Mouse (Mus musculus) thymus, postnatal 14 days (tissue): Measurements from ENCODE around the gene Nrn1.
A peak's percentile ranks its signal among the peaks of the same experiment; 100 is the strongest.

Experiments used
- DNase-seq: peaks from one replicate; pipeline ENCODE4 v3.0.0; 2021

Nrn1 gene

DNA sequence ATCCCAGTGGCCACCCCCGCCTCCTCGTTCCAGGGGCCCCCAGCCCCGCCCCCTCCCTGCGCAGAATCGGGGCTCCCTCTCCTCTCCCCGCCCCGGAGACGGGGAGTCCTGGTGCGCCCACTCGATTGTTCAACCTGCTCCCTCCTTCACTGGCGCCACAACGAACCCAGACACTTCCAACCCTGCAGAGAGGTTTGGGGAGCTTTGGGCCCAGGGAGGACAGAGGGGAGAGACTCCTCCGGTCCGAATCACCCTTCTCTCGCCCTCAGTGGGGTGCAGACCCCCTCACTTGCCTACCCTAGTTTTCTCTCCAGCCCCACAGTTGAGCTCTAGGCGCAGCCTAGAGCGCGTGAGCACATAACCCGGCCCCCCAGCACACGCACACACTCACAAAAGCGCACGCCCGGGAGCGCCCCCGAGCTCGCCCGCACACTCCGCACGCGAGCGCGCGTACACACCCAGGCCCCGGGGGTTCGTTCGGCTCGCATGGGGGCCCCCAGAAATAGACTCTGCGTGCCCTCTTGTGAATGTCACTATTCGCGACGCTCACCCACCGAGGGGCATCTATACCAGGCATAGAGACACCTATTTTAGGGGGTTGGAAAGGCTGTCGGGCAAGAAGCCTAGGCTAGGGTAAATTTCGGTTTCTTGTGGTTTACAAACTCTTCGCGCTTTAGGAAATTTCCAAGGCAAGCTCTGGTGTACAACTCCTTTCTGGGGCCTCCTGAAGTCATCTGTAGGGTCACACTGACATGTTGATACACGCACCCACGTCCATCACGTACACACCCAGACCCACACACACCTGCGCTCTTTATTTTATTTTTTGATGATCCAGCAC is at the start of gene Nrn1:
Nrn1 (minus strand) TSS at position 401 of the 841 bp plus-strand sequence.
- DNase-seq: peak; percentile 24

DNA sequence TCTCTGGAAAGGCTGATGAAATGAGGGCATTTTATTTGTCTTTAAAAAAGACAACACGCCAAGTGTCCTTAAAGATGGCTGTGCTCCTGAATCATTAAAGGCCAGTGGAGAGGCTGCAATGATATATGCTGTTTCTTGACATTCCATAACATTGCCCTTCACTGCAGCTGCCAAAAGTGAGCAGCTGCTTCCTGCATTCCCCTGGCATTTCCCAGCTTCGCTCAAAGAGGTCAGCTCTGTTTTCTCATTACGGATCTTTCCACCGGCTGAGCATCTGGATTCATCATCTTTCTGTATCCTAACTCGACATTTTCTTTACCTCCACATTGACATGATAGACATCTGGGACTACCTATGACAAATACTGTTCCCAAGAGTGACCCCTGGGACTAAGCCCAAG is 44.7 kb upstream of the Nrn1 start:
- DNase-seq: no peak

- no peak for DNase-seq
Observed at GRCm38 (mm10) chr13:36766801-36767200, 31.9 kb upstream of the Nrn1 start.

DNA sequence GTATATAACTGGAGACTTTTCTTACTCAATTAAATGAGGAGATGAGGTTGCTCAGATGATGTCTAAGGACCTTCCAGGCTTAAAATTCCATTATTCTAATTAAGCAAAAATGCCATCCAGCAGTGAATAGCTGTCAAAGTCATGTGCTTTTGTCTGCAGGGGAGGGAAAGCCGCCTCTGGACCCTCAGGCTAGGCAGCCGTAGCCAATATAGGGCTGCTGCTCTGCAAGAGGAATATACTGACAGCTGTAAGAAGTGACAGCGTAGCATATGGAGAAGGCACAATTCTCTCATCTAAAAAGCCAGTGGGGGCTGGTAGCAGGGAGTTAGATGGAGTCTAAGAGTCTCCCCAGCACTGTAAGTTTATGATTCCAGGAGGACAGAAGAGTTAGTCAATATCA is 16.9 kb upstream of the Nrn1 start:
- DNase-seq: no peak

DNA sequence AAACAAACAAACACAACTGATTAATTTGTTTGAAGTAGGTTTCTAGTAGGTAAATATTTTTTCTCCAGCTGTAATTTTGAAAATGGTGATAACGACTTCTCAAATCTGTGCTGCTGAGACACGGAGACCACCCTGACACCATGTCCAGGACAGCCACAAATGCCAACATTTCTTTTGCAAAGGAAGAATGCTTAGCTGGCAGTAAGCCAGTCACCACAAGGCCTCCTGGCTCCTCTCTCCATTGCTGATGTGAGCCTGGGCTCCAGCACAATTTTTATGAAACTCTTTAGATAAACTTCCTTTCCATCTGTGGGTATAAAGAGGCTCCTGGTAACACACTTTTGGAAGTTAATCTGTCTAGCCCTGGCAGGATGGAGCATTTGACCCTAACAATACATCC is 15.1 kb upstream of the Nrn1 start:
- DNase-seq: no peak

GRCm38 (mm10) chr13:36736619-36736996 is 1.7 kb upstream of the Nrn1 start:
- DNase-seq: peak; percentile 22

- peak; percentile 66 for DNase-seq
Observed at GRCm38 (mm10) chr13:36735901-36736618, 1.1 kb upstream of the Nrn1 start.

- no peak for DNase-seq
Observed at GRCm38 (mm10) chr13:36733989-36734690, 791 bp downstream of the Nrn1 start.

DNA sequence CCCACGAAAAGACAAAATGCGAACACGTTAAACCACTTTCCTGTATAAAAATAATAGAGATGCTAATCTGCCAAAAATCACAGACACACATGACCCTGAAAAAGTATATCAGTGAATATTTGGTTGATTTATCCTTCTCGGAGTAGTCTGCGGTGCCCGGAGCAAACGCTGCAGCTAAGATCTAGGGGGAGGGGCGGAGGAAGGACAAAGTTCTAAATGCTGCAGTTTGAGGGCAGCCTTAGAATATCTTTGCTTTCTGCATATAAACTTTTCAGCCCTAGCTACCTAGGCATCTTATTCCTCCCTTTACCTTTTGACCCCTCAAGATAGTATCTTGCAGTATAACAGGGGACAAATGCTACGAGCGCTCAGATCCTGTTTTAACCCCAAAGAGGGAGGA is 1.4 kb downstream of the Nrn1 start:
- DNase-seq: peak; percentile 18

- DNase-seq: no peak
Observed at GRCm38 (mm10) chr13:36732891-36733490, 1.9 kb downstream of the Nrn1 start.

DNA sequence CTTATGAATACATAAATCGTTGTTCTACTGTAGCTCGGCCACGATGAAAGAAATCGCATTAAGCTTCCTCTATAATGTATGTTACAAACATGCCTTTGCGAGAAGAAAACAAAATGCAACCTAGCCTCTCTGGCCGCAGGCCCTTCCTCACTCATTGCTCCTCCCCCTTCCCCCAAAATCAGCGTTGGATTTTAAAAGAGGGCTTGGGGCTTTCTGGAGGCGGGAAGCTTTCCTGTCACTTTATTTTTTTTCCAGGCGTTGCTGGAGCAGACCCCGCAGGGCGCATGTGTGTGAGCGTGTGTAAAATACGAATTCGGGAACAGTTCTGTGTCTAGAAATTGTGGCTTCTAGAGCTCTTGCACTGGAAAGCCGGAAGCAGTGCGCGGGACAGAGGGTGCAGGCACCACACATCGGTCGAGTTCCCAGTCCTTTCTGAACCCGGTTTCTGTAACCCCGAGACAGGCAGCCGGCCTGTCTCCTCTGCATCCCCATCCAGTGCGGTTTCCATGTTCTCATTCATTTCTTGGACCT is 2.9 kb downstream of the Nrn1 start:
- DNase-seq: peak; percentile 29

DNA sequence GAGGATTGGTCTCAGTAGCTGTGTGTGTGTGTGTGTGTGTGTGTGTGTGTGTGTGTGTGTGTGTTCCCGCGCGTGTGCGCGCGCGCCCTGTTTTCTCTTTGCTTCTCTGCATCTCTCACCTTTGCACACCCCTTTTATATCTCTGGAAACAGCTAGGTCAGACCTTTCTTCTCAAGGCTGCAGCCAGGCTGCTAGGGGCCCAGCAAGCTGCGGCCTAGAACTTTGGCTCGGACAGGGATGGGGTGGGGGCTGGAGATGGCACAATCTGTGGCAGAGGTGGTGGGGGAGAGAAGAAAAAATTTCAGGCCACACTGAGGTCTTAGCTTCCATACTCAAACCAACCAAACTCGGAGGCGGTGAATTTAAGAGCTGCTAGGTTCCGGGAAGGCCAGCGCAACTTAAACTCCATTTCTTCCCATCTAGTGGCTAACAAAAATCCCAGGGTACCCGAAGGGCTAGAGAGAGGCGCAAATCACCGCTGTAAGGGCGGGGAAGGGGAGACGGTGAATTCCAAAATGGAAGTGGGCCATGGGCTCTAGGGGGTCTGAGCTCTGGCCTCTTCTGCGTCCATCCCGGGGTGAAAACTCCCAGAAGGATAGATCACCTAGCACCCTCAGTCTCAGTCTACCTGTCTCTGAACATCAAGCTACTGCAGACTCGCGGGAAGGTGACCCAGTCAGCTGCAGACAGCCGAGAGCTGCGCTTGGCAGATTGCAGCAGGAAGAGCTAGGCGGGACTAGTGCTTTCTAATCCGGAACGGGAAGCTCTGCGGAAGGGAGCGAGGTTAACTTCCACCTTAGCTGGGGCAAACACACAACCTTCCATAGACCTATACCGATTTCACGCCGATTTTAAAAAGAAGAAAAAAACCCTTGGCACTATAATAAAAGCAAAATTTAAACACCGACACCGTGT is 3.7 kb downstream of the Nrn1 start:
- DNase-seq: peak; percentile 63

GRCm38 (mm10) chr13:36730341-36730761 is 4.6 kb downstream of the Nrn1 start:
- DNase-seq: no peak

DNA sequence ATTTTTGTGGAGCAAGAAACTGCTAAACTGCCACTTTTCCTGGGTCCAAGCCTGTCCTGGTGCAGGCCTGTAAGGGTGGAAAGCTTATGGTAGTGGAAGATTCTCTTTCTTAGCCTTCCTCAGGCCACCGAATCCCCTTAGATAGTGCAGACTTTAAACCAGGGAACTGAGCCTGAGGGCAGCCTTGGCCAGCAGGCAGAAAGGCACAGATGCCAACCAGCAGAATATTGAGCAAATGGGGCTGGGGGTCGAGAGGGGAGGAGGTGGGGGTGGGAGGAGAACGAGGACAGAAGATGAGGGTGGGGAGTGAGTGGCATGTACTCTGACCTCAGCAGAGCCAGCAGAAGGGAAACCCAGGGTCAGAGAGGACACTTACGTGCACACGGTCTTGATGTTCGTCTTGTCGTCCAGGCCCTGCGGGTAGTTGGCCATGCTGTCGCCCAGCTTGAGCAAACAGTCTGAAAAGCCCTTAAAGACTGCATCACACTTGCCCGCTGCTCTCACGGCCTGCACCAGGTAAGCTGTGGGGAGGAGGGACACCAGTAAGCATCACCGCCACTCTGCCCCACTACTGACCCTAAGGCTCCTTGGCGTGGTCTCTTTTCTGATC is 5.1 kb downstream of the Nrn1 start:
- no peak for DNase-seq

- no peak for DNase-seq
Observed at GRCm38 (mm10) chr13:36728509-36728908, 6.4 kb downstream of the Nrn1 start.

DNA sequence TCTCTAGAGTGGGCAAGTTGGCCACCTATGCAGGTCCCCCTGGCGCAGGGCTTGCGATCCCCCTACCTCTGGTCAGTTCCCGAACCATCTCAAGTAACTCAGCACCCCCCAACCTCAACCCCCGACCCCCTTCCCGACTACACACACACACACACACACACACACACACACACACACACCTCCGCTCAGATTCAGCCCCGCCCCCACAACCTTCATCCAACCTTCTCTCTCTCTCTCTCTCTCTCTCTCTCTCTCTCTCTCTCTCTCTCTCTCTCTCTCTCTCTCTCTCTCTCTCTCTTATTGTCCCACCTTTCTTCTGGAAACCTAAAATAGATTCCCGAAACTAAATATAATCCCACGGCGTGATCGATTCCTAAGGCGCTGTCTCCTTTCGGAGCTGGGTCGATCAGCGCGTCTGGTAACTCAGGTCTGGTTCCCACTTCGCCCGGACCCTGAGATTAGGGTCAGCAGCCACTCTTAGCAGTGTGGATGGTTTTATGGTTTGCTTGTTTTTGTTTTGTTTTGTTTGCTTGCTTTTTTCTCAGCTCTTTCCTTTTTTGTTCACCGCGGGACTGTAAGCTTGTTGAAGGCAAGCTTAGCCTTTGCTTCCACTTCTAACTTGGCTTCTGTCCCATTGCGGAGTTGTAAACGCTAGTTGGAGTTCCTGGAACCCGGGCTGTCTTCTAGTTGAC is 7.0 kb downstream of the Nrn1 start:
- DNase-seq: no peak

GRCm38 (mm10) chr13:36726951-36727778 is 7.8 kb downstream of the Nrn1 start:
- DNase-seq: peak; percentile 33

DNA sequence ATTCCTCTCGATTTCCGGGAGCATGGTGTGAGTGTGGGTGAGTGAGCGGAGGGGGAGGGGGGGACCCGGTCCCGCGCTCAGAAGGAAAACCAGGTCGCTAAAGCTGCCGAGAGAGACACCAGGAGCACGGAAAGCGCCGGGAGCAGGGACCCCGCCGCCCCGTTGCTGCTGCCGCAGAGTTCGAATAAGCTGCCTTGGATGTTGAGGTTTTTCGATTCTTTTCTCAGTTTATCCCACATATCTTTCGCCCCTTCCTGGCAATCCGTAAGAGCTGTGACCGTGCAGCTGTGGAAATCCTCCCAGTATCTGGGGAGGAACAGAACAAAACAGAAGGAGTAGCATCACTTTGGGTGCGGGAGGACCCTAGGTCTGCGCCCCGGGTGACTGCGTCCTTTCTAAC is 8.4 kb downstream of the Nrn1 start:
- peak; percentile 17 for DNase-seq

GRCm38 (mm10) chr13:36725881-36726280 is 9.1 kb downstream of the Nrn1 start:
- DNase-seq: no peak
